Mouse (Mus musculus) lung, postnatal 0 days (tissue): ENCODE data around the gene Cldn14. TPM values are rescaled to one million over a fixed set of nuclear protein-coding genes. Genes with fewer than 3 reads are reported as not detected.

Experiments
- ATAC-seq: fragments of 200-750 bp; cut with Nextera tagmentation; 2 replicates; pipeline ENCODE4 v1.8.0; 2017; ENCODE audit warnings: moderate library complexity
- DNase-seq: peaks from one replicate; pipeline ENCODE4 v3.0.0-alpha.2; 2016; ENCODE audit warnings: low spot score
- H3K27ac ChIP-seq: fragments of 300-500 bp; sonication (generic); 2 replicates; pipeline ENCODE4 v1.5.1; 2014; ENCODE audit warnings: antibody characterized with exemption, mild to moderate bottlenecking, low read length, mixed read lengths
- H3K27me3 ChIP-seq: fragments of 300-500 bp; sonication (generic); replicated peaks from 2 replicates; pipeline ENCODE4 v1.6.1; 2014; ENCODE audit warnings: low read length, mixed read lengths; ENCODE audit not compliant: insufficient read depth
- H3K36me3 ChIP-seq: fragments of 300-500 bp; sonication (generic); 2 replicates; pipeline ENCODE4 v1.6.1; 2014; ENCODE audit warnings: low read length, mixed read lengths; ENCODE audit not compliant: insufficient read depth
- H3K4me1 ChIP-seq: fragments of 300-500 bp; sonication (generic); 2 replicates; pipeline ENCODE4 v1.6.1; 2014; ENCODE audit warnings: antibody characterized with exemption, low read depth, low read length, mixed read lengths; ENCODE audit not compliant: insufficient read depth
- H3K4me2 ChIP-seq: fragments of 300-500 bp; sonication (generic); replicated peaks from 2 replicates; pipeline ENCODE4 v1.6.1; 2014; ENCODE audit warnings: low read depth, mild to moderate bottlenecking, low read length, moderate library complexity, mixed read lengths
- H3K4me3 ChIP-seq: fragments of 300-500 bp; sonication (generic); 2 replicates; pipeline ENCODE4 v1.5.1; 2014; ENCODE audit warnings: low read depth, low read length
- H3K9ac ChIP-seq: fragments of 300-500 bp; sonication (generic); replicated peaks from 2 replicates; pipeline ENCODE4 v1.6.1; 2014; ENCODE audit warnings: low read depth, mild to moderate bottlenecking
- H3K9me3 ChIP-seq: fragments of 300-500 bp; sonication (generic); 2 replicates; pipeline ENCODE4 v1.6.1; 2016; ENCODE audit warnings: low read length, mixed read lengths
- CTCF ChIP-seq: IDR thresholded peaks from 2 replicates; pipeline ENCODE4 v1.5.1; 2016; ENCODE audit warnings: antibody characterized with exemption, mild to moderate bottlenecking
- EP300 ChIP-seq: IDR thresholded peaks from 2 replicates; pipeline ENCODE4 v1.6.1; 2016; ENCODE audit warnings: antibody characterized with exemption, mild to moderate bottlenecking, control low read depth
- WGBS: fragments of 180-500 bp; shearing (Covaris S2); extraction: QIAGEN DNeasy Blood & Tissue Kit; methylation state at CpG from one replicate; pipeline ENCODE4 v1.1.7; 2014; 5-methylcytosine and 5-hydroxymethylcytosine counted together
- polyA plus RNA-seq: library from polyadenylated mRNA; unstranded; fragments of >200 nt; fragmentation: Nextera tagmentation; extraction: Ambion mirVana; gene quantifications from 2 replicates; pipeline ENCODE4 v1.2.1, GENCODE M21; 2015

Gene Cldn14
- polyA plus RNA-seq, 1 experiment from 2014 or later = not detected

- Histone ChIP-seq H3K27me3 (no peaks in the 10 kb centered on the region), H3K9ac (no peak overlapping the region), H3K4me1 (peaks cover 5% of the 10 kb centered on the region), H3K36me3 (no peaks in the 10 kb centered on the region), H3K27ac (peak overlapping the region; percentile 76), H3K9me3 (no peaks in the 10 kb centered on the region), H3K4me2 (no peak overlapping the region), H3K4me3 (no peak overlapping the region)
- ATAC-seq (peak; percentile 76), DNase-seq (peak; percentile 96)
- 54% methylated on average over 10 of the region's 10 CpGs for WGBS
- TF ChIP-seq CTCF (no peak), EP300 (peak; percentile 73)
Measured at GRCm38 (mm10) chr16:93913881-93914576, 94.6 kb downstream of the Cldn14 start.

GRCm38 (mm10) chr16:93912808-93913207 lies 95.8 kb downstream of the Cldn14 start:
- Histone ChIP-seq H3K4me3 (no peak overlapping the region), H3K27ac (no peak overlapping the region), H3K36me3 (no peaks in the 10 kb centered on the region), H3K4me1 (peaks cover under 1% of the 10 kb centered on the region; the same call in 1 of the 2 replicates), H3K9ac (no peak overlapping the region), H3K4me2 (no peak overlapping the region), H3K9me3 (no peaks in the 10 kb centered on the region), H3K27me3 (no peaks in the 10 kb centered on the region)
- DNase-seq = no peak
- no peak for ATAC-seq
- TF ChIP-seq CTCF (no peak), EP300 (no peak)
- WGBS = 57% methylated on average over 3 of the region's 3 CpGs

- WGBS = 24% methylated on average over 5 of the region's 5 CpGs
- Histone ChIP-seq H3K4me1 (no peaks in the 10 kb centered on the region; the same call in 1 of the 2 replicates), H3K9ac (no peak overlapping the region), H3K4me2 (no peak overlapping the region), H3K27me3 (no peaks in the 10 kb centered on the region), H3K4me3 (no peak overlapping the region), H3K27ac (no peak overlapping the region), H3K36me3 (no peaks in the 10 kb centered on the region), H3K9me3 (no peaks in the 10 kb centered on the region)
- TF ChIP-seq CTCF (no peak), EP300 (no peak)
- peak; percentile 54 for DNase-seq
- ATAC-seq = 0 out of 2 replicates have a peak, but pooled peaks have one; percentile 27
Measured at GRCm38 (mm10) chr16:93912158-93912557, 96.5 kb downstream of the Cldn14 start.

- no peak overlapping the region for H3K27ac ChIP-seq
- no peak overlapping the region for H3K4me2 ChIP-seq
Measured at GRCm38 (mm10) chr16:93910735-93911665, 97.6 kb downstream of the Cldn14 start.

GRCm38 (mm10) chr16:93909936-93910335 lies 98.7 kb downstream of the Cldn14 start:
- Histone ChIP-seq H3K36me3 (no peaks in the 10 kb centered on the region), H3K9me3 (no peaks in the 10 kb centered on the region), H3K4me3 (no peak overlapping the region), H3K4me2 (no peak overlapping the region), H3K27me3 (no peaks in the 10 kb centered on the region), H3K27ac (no peak overlapping the region), H3K9ac (no peak overlapping the region), H3K4me1 (peaks cover 5% of the 10 kb centered on the region; the same call in 1 of the 2 replicates)
- no peak for ATAC-seq
- no peak for TF ChIP-seq EP300
- no peak for TF ChIP-seq CTCF
- no peak for DNase-seq
- whole genome bisulfite sequencing = 71% methylated on average over 3 of the region's 3 CpGs

More at GRCm38 (mm10) chr16:93910735-93911665, 97.6 kb downstream of the Cldn14 start:
- TF ChIP-seq CTCF = no peak
- TF ChIP-seq EP300 = no peak
- ATAC-seq (peak; percentile 6; the same call in 1 of the 2 replicates), DNase-seq (peak; percentile 16)
- Histone ChIP-seq H3K9ac (no peak overlapping the region), H3K36me3 (no peaks in the 10 kb centered on the region), H3K27me3 (no peaks in the 10 kb centered on the region), H3K4me1 (peaks cover 5% of the 10 kb centered on the region; the same call in 1 of the 2 replicates), H3K4me3 (no peak overlapping the region), H3K9me3 (no peaks in the 10 kb centered on the region)
- 49% methylated on average over 28 of the region's 28 CpGs for WGBS

- H3K9me3 ChIP-seq = no peaks in the 10 kb centered on the region
- H3K27me3 ChIP-seq = no peaks in the 10 kb centered on the region
- no peak for TF ChIP-seq CTCF
- TF ChIP-seq EP300 = no peak
- H3K4me3 ChIP-seq = no peak overlapping the region
- DNase-seq (no peak), ATAC-seq (no peak)
- H3K27ac ChIP-seq = no peak overlapping the region
- 83% methylated on average over 6 of the region's 8 CpGs for WGBS
- no peak overlapping the region for H3K4me2 ChIP-seq
- peaks cover 5% of the 10 kb centered on the region; the same call in 1 of the 2 replicates for H3K4me1 ChIP-seq
- no peaks in the 10 kb centered on the region for H3K36me3 ChIP-seq
- no peak overlapping the region for H3K9ac ChIP-seq
Measured at GRCm38 (mm10) chr16:93908196-93908595, 100.4 kb downstream of the Cldn14 start.
